Mouse (Mus musculus) v-Abl transformed pro-B cells (cell line): ENCODE results near the gene Wdr49.

Experiments used
- in situ Hi-C, 2 experiments: fragments of 400-800 bp; cut with MboI; formaldehyde crosslinking; loops; one replicate each; pipeline ENCODE4 v1.15.1; 2025; ENCODE audit not compliant: unreplicated experiment in 2 of 2

Gene Wdr49

DNA sequence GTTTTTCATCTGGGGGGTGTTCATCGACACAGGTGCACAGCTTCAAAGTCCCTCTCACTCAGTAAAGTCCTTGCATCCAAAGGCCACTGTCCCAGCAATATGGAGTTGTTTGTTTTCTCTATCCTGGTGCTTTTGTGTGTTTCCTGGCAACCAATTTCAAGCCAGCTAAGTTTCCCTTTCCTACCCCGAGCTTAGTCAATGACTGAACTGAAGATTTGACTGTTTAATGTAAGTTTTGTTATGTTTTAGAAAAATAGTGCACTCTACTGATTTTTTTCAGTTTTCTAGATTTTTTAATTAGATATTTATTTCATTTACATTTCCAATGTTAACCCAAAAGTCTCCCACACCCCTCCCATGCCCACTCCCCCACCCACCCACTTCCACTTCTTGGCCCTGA is at the start of gene Wdr49:
Gene Wdr49 (minus strand): TSS at position 101 of the 400 bp plus-strand sequence.
- in situ Hi-C loops: no loop called here

DNA sequence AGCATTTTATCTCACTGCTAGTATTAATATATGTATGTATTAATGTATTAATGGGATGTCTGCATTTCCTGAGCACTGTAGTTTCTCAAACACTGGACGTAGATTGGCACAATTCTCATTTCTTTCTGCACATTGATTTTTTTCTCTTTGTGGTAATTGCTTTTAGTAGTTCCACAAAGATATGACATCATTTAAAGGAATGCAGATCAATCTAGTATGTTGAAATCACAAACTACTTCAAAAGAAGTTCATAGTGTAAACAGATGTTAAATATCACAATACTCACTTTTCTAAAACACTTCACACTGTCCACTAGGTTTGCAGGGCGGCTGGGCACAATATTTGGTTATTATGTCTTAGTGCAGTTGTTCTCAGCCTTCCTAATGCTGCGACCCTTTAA is 49.1 kb upstream of the Wdr49 start:
- in situ Hi-C loops: no loop called here

DNA sequence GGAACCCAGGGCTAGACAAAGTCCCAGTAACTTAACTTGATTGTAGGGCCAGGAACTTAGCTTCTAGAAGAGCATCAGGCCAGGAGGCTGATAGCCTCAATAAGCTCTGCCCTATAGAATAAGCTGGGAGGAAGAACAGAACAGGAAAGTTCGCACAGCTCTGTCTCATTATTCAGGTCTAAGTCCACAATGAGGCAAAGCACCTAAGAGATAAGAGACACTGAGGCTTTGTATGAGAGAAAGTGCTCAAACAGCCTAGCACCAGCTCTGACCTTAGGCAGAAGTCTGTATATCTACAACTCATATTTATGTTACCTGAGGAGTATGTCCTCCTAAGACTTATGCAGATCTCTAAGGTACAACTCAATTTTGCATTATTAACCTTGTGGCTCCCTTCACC is 40.6 kb upstream of the Wdr49 start:
- in situ Hi-C loops: no loop called here

DNA sequence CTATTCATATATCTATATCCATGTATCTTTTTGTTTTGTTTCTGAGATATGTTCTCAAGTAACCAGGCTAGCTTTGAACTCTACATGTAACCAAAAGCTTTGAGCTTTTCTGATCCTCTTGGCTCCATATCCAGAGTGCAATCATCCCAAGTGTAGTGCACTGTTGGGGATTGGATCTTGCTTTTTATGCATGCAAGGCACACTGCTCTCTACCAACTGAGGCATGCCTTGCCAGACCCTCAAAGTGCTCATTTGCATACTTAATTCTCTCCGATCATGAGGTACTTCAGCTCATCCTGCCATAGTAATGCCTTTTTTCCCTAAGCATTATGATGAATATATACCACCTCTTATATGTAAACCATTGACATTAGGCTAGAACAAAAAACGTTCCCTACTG is 39.4 kb upstream of the Wdr49 start:
- in situ Hi-C loops: no loop called here

DNA sequence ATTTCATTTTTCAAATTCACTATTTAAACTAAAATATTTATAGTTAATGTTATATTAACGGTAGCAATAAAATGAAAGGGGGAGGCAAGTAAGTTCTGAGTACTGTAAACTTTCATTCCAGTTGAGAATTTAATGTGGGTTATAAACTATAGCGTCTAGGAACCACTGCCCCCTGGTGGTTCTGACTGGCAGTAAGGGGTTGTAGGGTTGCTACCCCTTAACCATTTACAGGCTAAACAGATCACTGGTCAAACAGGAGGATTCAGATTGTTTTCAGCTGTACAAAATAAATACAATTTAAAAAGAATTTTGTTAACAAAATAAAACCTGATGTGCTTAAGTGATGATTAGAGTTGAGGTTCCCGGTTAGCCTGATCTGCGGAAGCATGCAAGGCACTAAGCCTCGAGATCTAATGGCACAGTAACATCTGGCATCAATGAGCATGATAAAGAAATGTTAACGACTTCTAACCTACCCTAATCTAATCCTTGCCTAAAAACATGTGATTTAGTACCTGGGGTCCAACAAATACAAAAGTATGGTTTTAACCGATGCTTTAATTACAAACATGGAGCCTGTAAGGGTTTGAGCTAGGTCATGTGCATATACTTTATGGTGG is 35.8 kb upstream of the Wdr49 start:
- in situ Hi-C loops: loop anchor here (5.0 kb wide), 3 partner anchors 205 to 345 kb away; no protein-coding TSS in a partner anchor

DNA sequence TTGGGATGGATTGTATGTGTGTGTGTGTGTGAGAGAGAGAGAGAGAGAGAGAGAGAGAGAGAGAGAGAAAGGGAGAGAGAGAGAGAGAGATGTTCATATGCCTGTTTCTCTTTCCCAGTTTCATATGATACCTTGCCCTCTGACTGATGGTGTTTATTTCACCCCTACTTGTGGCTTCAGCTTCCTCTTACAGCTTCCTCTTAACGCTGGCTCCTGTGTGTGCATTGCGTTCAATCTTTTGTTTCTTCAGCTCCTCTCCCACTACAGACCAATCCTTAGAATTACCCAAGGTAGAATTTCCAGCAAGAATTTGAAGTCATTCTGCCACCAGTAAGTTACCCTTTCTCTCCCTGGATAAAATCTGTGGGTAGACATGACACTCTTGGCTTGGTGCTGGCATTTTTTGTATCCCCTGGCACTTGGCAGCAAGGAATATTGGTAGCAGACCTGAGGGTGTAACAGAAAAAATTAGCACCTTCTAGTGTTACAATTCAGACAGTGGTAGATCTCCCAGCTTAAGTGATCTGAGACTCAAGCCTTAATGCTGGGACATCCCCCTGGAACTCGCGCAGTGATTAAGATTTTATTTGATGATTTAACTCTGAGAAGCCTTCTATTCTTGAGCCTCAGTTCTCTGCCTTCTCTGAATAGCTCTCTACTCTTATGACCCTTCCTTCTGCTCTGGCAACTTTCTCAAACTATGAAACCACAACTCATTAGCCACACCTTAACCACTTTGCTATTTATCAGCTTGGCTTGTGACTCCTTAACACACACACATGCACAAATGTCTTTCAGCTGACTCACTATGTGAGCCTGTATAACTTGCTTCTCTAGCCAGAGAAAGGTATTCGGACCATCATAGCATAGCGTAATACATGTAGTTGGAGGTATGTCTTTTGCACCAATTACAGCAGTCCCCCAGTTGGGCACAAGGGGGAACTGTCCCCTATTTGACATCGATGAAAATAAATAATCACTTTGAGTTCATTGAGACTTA is 17.3 kb upstream of the Wdr49 start:
- in situ Hi-C loops: no loop called here

DNA sequence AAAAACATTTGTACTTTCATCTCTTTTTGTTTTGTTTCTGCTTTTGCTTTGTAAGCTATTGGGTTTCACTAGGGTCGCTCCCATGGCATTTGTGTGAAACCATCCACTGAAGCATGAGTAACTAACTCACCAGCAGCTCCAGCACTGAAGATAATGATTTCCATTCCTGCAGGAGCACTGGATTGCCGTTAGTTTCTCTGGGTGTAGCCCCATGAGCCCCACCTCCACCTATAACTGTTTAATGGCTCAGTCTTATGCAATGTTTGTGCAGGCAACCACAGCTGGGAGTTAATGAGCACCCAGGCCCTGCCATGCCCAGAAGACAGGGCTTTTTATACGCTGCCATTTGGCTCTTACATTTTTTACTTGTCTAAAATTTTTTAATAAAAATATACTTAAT is 11.0 kb upstream of the Wdr49 start:
- in situ Hi-C loops: no loop called here

DNA sequence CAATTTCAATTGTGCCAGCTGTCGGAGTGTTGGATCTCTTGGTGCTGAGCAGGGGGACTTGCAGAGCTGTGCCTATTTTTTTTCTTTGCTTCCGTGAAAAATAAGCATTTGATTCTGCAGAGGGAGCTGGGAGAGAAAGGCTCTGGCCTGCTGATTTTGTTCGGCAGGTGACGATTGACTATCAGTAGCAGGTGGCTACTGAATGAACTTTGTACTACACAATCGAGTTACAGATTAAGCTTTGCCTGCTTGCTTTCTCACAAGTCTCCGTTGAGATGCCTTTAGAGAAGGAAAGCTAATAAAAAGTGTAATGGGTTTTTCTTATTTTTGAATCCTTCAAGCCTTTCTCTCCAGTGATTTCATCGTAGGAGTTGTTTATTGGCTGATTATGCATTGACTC is 6.8 kb downstream of the Wdr49 start:
- in situ Hi-C loops: no loop called here

DNA sequence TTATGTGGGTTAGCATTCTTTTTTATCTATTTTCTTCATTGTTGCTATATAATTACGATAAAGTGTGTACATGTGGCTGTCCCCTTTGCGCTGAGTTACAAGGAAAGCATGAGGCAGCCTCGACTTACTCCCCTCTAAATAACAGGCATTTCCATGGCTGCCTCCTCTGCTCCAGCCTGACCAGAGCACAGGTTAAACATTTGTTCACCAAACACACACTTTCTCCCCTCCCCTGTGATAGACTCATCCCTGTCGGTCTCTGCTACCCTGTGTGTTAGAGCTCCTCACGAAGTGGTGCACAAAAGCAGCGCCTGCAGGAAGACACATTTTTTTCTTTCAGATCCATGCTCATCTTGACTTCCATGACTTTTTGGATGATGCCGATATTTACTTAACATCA is 7.3 kb downstream of the Wdr49 start:
- in situ Hi-C loops: no loop called here

DNA sequence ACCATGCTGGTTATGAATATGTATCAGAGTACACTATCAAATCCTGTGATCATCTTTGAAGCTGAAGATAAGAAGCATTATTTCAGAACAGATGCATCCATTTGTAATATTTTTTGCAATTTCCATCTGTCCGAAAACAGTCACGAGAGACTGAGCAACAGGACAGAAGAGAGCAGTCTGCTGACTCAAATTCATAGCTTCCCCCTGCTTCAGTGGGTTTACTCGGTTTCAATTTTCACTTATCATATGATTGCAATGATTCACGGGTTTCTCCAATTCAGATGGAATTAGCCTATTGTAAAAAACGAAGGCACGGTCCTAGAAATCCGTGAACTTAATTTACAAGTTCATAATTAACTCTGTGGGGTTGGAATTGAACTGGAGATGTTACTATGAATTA is 13.8 kb downstream of the Wdr49 start:
- in situ Hi-C loops: no loop called here

DNA sequence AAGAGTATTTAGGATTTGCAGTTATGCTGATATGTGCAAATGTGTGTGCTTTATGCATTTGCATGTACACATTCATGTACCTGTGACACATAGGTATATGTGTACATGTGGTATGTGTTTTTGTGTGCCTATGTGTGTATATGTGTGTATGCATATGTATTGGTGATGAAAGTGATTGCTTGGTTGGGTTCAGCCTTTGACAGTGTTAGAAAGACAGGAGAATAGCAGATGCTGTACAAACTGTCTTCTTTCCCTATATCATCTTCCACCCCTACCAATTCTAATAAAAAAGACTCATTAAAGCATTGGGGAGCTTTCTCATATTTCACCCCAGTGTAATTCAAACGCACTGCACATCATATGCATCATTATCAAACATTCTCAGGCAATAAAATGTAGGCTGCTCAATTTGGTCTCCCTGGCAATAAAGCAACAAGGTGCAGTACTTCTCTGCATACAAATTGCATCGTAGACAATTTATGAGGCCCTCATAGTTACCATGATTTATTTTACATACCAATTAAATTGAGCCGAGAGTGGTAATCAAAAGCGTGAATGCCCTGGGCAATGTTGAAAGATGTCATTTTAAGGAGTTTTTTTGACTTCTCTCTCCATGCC is 51.3 kb downstream of the Wdr49 start:
- in situ Hi-C loops: no loop called here

DNA sequence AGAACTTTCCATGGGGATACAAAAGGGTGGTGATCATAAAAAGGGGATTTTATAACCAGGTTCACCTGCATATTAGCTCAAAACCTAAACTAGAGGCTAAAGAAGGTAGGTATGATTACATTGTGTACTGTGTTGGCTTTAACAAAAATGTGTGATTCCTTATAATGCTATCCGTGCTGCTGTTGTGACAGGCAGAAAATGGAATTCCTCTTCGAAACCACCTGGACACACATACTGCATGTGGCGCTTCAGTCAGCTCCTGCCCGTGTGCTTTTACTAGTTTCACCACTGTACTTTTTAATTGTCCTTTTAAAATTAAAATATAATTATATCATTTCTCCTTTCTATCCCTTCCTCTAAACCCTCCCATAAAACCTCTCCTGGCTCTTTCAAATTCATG is 86.0 kb downstream of the Wdr49 start:
- in situ Hi-C loops: no loop called here

DNA sequence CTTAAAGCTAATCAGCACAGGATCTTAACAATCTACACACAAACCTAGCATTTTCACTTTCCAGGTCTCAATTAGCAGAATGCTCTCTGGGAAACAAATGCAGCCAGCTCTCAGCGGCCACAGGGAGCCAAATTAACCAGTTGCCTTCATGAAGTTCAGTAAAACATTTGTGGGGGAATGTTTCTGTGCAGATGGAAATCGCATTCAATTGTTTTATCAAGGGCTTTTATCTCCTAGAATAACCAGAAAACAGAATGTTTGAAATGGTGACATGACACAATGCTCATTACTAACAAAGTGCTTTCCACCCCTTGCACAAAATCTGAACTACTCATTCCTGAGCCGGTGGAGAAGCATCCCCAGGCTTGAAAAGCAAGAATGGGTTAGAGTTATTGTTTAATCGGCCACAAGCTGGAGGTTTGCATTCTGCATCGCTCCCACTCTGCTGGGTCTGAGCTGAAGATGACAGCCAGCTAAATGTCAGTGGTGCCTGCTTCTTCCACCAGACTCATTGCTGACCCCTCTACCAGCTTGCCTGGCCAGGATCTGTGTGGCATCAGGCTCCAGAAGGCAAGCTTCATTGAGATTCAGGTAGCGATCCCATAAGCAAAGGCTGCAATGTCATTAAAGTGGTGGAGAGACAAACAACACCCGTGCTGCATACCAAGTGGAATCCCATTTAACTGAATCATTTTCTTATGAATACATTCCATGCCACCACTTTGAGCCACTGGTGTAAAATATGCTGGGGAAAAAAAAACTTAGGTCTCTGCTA is 86.6 kb downstream of the Wdr49 start:
- in situ Hi-C loops: no loop called here

DNA sequence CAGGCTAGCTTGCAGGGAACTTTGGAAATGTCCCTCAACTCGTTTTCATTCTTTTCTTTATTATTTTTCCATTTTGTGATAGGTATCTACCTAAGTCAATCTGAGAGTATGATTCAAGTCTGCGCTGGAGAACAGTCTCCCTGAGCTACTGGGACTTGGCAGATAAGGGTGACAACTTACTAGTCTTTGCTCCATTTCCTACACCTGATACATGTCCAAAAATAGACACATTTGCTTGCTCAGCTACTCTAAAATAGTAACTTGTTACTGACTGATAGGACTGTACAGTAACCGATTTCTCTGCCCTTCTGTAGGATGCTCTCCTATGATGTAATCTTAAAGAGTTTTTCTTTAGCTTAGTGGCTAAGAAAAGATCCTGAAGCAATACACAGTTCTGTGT is 87.5 kb downstream of the Wdr49 start:
- in situ Hi-C loops: no loop called here

DNA sequence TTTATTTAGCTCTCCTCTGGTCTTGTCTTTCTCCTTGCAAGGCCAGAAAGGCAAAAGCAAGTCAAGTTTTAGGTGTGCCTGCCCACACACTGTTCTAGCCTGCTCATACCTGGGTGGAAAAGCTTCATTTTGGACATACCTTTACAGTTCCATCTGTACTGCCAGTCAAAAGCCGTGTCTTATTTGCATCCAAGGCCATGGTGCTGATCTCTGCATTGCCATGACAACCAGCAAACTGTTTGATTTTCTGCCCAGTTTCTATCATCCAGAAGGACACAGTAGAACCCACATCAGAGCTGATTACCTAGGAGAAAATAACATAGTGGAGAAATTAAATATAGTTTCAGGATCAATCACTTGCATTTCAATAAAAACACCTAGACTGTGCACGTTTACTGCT is 100.2 kb downstream of the Wdr49 start:
- in situ Hi-C loops: no loop called here

DNA sequence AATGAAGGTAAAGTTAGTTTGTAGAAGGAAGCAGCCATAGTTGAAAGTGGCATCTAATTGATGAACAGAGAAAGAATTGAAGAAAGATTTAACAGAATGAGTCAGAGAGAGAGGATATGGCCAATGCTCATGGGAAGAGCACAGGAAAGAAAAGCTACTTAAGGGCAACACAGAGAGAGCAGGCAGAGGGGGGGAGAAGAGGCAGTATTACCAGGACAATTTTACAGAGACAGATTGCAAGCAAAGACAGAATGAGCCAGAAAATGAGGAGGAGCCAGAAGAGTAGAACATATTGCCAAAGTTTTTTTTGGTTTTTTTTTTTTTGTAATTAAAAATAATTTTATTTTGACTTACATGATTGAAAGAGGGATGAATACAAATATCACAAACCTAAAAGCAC is 128.0 kb downstream of the Wdr49 start:
- in situ Hi-C loops: no loop called here

DNA sequence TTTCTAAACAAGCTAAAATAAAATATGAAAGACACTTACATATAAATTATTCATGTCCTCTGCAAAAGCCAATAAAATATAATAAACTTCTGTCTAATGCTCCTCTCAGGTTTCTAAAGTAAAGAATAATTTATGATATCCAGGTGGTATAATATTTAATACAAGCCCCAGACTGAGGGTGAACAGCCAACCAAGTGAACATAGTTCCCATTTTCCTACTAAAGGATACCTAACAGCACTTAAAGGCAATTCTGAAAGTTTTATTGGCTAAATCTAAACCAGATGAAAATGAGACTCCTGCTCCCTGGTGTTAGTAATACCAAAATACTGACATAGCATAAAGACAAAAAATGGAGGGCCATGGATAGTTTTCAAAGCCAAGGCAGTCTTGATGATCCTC is 144.8 kb downstream of the Wdr49 start:
- in situ Hi-C loops: no loop called here

DNA sequence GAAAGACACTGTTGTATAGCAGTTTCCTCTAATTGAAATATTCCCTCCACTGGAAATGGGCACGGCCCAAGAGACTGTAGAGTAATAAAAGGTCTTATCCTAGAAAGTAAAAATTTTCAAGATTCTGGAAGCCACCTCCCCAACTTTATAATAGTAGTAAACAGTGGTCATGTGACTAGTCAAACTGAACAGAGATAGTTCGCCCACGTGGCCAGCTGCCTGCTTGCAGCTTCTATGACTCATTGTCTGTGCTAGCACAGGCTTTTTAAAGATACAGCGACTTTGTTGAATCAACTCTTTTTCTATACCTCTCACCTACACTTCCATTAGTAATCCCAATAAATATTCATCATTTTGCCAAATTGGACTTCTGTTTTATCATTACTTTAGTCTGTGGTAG is 161.0 kb downstream of the Wdr49 start:
- in situ Hi-C loops: no loop called here

DNA sequence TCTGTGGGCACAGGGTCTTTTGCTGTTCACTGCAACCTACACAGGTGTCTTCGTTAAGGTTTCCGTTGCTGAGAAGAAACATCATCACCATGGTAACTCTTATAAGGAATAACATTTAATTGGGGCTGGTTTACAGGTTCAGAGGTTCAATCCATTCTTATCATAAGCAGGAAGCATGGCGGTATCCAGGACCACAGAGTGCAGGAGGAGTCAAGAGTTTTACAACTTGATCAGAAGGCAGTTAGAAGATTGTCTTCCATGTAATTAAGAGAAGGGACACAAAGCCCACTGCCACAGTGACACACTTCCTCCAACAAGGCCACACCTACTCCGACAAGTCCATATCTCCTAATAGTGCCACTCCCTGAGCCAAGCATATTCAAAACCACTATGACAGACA is 173.1 kb downstream of the Wdr49 start:
- in situ Hi-C loops: no loop called here

DNA sequence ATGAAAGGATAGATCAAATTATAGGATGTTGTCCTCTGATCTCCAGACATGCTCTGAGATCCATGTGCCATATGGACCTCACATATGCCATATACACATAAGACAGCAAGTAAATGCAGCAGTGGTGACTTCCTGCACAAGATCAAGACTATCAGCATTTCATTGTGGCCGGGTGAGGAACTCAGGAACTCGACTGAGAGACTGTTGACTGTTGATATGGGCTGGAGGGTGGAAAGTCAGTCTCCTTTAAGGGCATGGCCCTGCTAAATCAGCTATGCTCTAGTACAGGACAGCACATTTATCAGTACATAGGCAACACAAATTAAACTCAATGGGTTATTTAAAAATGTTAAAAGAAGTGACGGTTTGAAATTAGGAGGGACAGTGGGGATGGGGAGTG is 173.7 kb downstream of the Wdr49 start:
- in situ Hi-C loops: no loop called here

DNA sequence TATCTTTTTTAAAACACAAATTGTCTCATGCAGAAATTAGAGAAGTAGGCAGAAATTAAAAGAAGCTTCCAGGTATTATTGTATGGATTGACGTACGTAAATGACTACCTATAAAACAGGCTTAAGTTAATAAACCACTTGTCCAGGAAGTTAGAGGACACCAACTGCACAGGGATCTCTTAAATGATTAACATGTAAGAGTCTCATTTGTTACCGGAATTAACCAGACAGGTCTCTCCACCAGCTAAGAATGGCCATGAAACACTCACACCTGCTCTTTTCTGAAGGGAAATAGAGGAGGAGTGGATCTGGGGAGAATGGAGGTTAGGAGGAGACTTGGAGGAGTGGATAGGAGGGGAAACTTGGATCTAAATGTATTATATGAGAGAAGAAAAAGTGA is 176.4 kb downstream of the Wdr49 start:
- in situ Hi-C loops: no loop called here
